Mouse (Mus musculus) olfactory bulb, adult 2 months (tissue): ENCODE data around the gene Pik3r5.

ENCODE experiments used
- CTCF ChIP-seq: fragments of 200-500 bp; IDR thresholded peaks from 2 replicates; pipeline ENCODE4 v1.5.1; 2012; ENCODE audit warnings: low read depth, mild to moderate bottlenecking, low read length, moderate library complexity; ENCODE audit not compliant: insufficient read depth
- POLR2A ChIP-seq: fragments of 200-500 bp; IDR thresholded peaks from 2 replicates; pipeline ENCODE4 v1.6.1; 2012; ENCODE audit warnings: mild to moderate bottlenecking, low read depth, low read length, moderate library complexity; ENCODE audit not compliant: insufficient read depth

- TF ChIP-seq POLR2A (no peak), CTCF (no peak)
These were observed 14.0 kb downstream of the Pik3r5 start for GRCm38 (mm10) chr11:68445901-68446300.
